Mouse (Mus musculus): ENCODE data around the gene Cyp4f14.

- no peak for TF ChIP-seq CTCF (conservative IDR thresholded peaks at IDR 0.05; ENCODE audit: low read length)
- TF ChIP-seq POU5F1 (IDR thresholded peaks at IDR 0.05; ENCODE audit: borderline replicate concordance, low read length) = no peak
These were observed 2.0 kb upstream of the Cyp4f14 start for GRCm38 (mm10) chr17:32919123-32919522.

Measured in E14TG2a.4 (cell line).